Mouse (Mus musculus): Measurements from ENCODE around the gene Coro1a. TPM values are rescaled to one million over a fixed set of nuclear protein-coding genes. Genes with fewer than 3 reads are reported as not detected.
"Not testable (repeated sequence)": the region's sequence is repeated elsewhere in the genome, so short reads cannot be mapped to it uniquely, and the experiment has no call there.

Coro1a gene
- polyA plus RNA-seq, 1 experiment from 2014 or later: 34.1 TPM

DNA sequence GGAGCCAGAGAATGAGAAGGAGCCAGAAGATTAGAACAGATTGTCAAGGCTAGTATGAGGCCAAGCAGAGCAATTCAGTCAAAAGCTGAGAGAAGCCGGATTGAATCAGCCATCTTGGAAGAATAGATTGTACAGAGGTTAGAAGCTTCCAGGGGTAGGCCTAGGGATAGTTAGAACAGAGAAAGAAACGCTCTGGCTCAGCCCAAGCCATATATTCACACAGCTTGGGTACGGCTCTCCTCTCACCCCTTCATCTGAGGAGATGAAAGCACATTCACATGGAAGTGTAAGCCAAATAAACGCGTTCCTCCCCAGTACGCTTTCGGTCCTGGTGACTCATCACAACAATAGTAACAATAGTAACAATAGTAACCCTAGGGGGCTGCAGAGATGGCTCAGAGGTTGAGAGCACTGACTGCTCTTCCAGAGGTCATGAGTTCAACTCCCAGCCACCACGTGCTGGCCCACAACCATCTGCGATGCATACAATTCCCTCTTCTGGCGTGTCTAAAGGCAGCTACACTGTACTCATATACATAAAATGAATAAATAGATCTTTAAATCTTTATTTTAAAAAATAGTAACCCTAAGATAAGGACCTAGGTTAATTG is 13.0 kb downstream of the Coro1a start:
- Histone ChIP-seq H3K4me2 (replicated peaks) (peak overlapping the region; percentile 96), H3K27ac (no peak overlapping the region; the same call in 1 of the 2 replicates), H3K4me3 (peak overlapping the region; percentile 84), H3K4me1 (peaks cover 26% of the 10 kb centered on the region), H3K36me3 (peaks cover 33% of the 10 kb centered on the region), H3K9ac (peak overlapping the region; percentile 90), H3K27me3 (no peaks in the 10 kb centered on the region), H3K9me3 (no peaks in the 10 kb centered on the region)
- no peak for ATAC-seq (ENCODE audit: low FRiP score, low read depth)
- WGBS: 49% methylated on average over 10 of the region's 10 CpGs

- no peak for ATAC-seq (ENCODE audit: low FRiP score, low read depth)
- 87% methylated on average over 7 of the region's 7 CpGs for WGBS
- Histone ChIP-seq H3K27me3 (no peaks in the 10 kb centered on the region), H3K4me2 (replicated peaks) (peak overlapping the region; percentile 28; the same call in 1 of the 2 replicates), H3K4me1 (peaks cover 26% of the 10 kb centered on the region), H3K9ac (no peak overlapping the region), H3K4me3 (no peak overlapping the region), H3K9me3 (no peaks in the 10 kb centered on the region), H3K36me3 (peaks cover 39% of the 10 kb centered on the region), H3K27ac (no peak overlapping the region)
Observed at GRCm38 (mm10) chr7:126693781-126694180, 13.8 kb downstream of the Coro1a start.

- H3K4me2 ChIP-seq (replicated peaks): 0 out of 2 replicates have a peak overlapping the region, but pooled peaks have one; percentile 28
- H3K9me3 ChIP-seq: no peaks in the 10 kb centered on the region
- H3K27me3 ChIP-seq: no peaks in the 10 kb centered on the region
- H3K36me3 ChIP-seq: peaks cover 39% of the 10 kb centered on the region
- no peak overlapping the region for H3K9ac ChIP-seq
- no peak overlapping the region for H3K4me3 ChIP-seq
- H3K4me1 ChIP-seq: peaks cover 26% of the 10 kb centered on the region
- no peak overlapping the region for H3K27ac ChIP-seq
- no peak for ATAC-seq (ENCODE audit: low FRiP score, low read depth)
- WGBS: 39% methylated on average over 3 of the region's 3 CpGs
Observed at GRCm38 (mm10) chr7:126693256-126693655, 14.3 kb downstream of the Coro1a start.

GRCm38 (mm10) chr7:126692426-126692825 is 15.2 kb downstream of the Coro1a start:
- Histone ChIP-seq H3K4me1 (peaks cover 26% of the 10 kb centered on the region), H3K9ac (no peak overlapping the region), H3K27ac (no peak overlapping the region), H3K9me3 (no peaks in the 10 kb centered on the region), H3K27me3 (no peaks in the 10 kb centered on the region), H3K4me2 (replicated peaks) (no peak overlapping the region), H3K4me3 (no peak overlapping the region), H3K36me3 (peaks cover 36% of the 10 kb centered on the region)
- no peak for ATAC-seq (ENCODE audit: low FRiP score, low read depth)
- 92% methylated on average over 26 of the region's 26 CpGs for WGBS

GRCm38 (mm10) chr7:126691676-126692075 is 15.9 kb downstream of the Coro1a start:
- H3K4me3 ChIP-seq: no peak overlapping the region

DNA sequence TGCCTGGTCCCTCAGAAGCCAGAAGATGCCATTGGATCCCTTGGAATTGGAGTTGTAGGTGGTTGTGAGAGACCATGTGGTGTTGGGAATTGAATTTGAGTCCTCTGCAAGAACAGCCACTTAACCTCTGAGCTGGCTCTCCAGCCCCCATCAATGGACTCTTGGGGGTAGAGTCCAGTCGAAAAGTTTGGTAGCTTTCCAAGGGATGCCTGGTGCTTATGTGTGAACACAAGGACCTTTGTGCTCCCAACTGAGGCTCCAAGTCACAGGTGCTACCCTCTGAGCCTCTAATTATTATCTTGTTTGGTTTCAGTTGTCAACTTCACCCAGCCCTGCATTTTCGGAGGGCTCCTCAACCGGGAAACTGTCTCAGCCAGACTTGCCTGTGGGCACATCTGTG is 16.9 kb downstream of the Coro1a start:
- Histone ChIP-seq H3K27ac (no peak overlapping the region), H3K4me2 (replicated peaks) (no peak overlapping the region), H3K36me3 (peaks cover 36% of the 10 kb centered on the region), H3K9me3 (no peaks in the 10 kb centered on the region), H3K9ac (no peak overlapping the region), H3K4me3 (no peak overlapping the region), H3K4me1 (peaks cover 14% of the 10 kb centered on the region), H3K27me3 (no peaks in the 10 kb centered on the region)
- ATAC-seq (ENCODE audit: low FRiP score, low read depth): no peak
- WGBS: 87% methylated on average over 3 of the region's 3 CpGs

More at GRCm38 (mm10) chr7:126691676-126692075, 15.9 kb downstream of the Coro1a start:
- H3K4me2 ChIP-seq (replicated peaks): no peak overlapping the region
- no peaks in the 10 kb centered on the region for H3K9me3 ChIP-seq
- H3K36me3 ChIP-seq: peaks cover 36% of the 10 kb centered on the region
- peaks cover 18% of the 10 kb centered on the region for H3K4me1 ChIP-seq
- 97% methylated on average over 4 of the region's 5 CpGs for WGBS
- H3K27me3 ChIP-seq: no peaks in the 10 kb centered on the region
- H3K27ac ChIP-seq: no peak overlapping the region
- ATAC-seq (ENCODE audit: low FRiP score, low read depth): no peak
- no peak overlapping the region for H3K9ac ChIP-seq

DNA sequence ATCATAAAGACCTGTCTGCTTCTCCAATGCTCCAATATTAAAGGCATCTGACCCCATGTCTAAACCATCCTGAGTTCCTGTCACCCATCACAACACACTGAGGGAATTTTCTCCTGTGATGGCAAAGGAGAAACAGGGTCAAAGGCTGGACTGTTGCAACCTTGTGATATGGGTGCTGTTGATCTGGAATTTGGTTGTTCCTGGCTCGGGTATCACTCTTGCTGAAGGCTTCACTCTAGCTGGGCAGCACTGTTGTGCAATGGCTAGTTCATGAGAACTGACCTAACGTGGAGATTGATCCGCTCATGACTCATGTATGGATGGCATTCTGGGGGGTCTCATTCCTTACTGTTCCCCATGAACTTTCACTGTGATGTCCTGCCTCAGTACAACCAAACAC is 18.6 kb downstream of the Coro1a start:
- Histone ChIP-seq H3K4me2 (replicated peaks) (no peak overlapping the region), H3K4me3 (no peak overlapping the region), H3K27me3 (no peaks in the 10 kb centered on the region), H3K27ac (no peak overlapping the region), H3K9me3 (no peaks in the 10 kb centered on the region), H3K4me1 (peaks cover 7% of the 10 kb centered on the region), H3K36me3 (peaks cover 36% of the 10 kb centered on the region), H3K9ac (no peak overlapping the region)
- ATAC-seq (ENCODE audit: low FRiP score, low read depth): no peak
- WGBS: 77% methylated on average over 3 of the region's 3 CpGs

GRCm38 (mm10) chr7:126688156-126688555 is 19.4 kb downstream of the Coro1a start:
- H3K4me1 ChIP-seq; H3K9me3 ChIP-seq; H3K27me3 ChIP-seq; H3K4me2 ChIP-seq (replicated peaks); H3K4me3 ChIP-seq; H3K9ac ChIP-seq; ATAC-seq (ENCODE audit: low FRiP score, low read depth); H3K27ac ChIP-seq: not testable (repeated sequence)
- H3K36me3 ChIP-seq: peaks cover 36% of the 10 kb centered on the region
- 67% methylated on average over 4 of the region's 4 CpGs for WGBS

DNA sequence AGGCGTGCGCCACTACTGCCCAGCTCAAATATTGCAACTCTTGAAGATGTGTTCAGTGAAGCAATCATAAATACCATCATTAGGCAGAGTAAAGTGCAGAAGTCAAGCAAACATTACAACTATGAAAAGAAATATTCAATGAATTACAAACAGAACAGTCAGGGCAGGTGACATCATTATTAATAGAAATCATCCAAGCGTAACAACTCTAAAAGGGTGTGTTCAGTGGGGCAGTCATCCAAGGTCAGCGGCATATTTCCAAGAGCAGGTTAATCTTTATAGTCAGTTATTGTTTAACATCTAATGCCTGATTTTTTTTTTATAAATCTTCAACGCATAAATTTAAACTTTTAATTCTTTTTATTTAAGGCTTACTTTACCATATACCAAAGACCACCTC is 26.4 kb downstream of the Coro1a start:
- 94% methylated on average over 5 of the region's 5 CpGs for WGBS
- H3K36me3 ChIP-seq: peaks cover 9% of the 10 kb centered on the region
- no peak overlapping the region for H3K27ac ChIP-seq
- no peak overlapping the region for H3K4me2 ChIP-seq (replicated peaks)
- no peaks in the 10 kb centered on the region for H3K9me3 ChIP-seq
- no peak overlapping the region for H3K9ac ChIP-seq
- peaks cover 4% of the 10 kb centered on the region; the same call in 1 of the 2 replicates for H3K4me1 ChIP-seq
- no peak overlapping the region for H3K4me3 ChIP-seq
- ATAC-seq (ENCODE audit: low FRiP score, low read depth): no peak
- no peaks in the 10 kb centered on the region for H3K27me3 ChIP-seq

DNA sequence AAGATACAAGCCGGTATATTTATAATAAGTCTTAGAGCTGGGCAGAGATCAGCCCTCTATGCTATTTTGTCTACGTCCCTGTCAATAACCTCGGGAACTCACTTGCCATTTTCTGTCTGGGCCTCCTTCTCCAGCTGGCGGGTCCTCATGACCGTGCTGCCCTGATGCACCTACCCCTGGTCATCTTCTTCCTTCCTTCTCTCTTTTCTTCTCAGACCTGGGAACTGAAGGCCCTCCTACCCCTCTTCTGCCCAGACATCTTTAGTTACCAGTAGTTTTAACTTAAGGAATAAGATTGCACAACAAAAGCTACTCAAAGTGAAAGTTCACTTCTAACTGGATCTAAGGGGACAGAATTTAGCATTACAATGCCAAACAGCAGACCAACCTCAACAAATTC is 27.9 kb downstream of the Coro1a start:
- Histone ChIP-seq H3K4me2 (replicated peaks) (no peak overlapping the region), H3K4me3 (no peak overlapping the region), H3K9me3 (no peaks in the 10 kb centered on the region), H3K27me3 (no peaks in the 10 kb centered on the region), H3K9ac (no peak overlapping the region), H3K36me3 (peaks cover 17% of the 10 kb centered on the region), H3K27ac (no peak overlapping the region), H3K4me1 (peaks cover 6% of the 10 kb centered on the region; the same call in 1 of the 2 replicates)
- 91% methylated on average over 5 of the region's 5 CpGs for WGBS
- ATAC-seq (ENCODE audit: low FRiP score, low read depth): no peak

- Histone ChIP-seq H3K27me3 (no peaks in the 10 kb centered on the region), H3K4me2 (replicated peaks) (no peak overlapping the region), H3K36me3 (peaks cover 22% of the 10 kb centered on the region), H3K9me3 (no peaks in the 10 kb centered on the region), H3K4me1 (peaks cover 6% of the 10 kb centered on the region; the same call in 1 of the 2 replicates), H3K27ac (no peak overlapping the region), H3K4me3 (no peak overlapping the region), H3K9ac (no peak overlapping the region)
- 71% methylated on average over 8 of the region's 8 CpGs for WGBS
- ATAC-seq (ENCODE audit: low FRiP score, low read depth): no peak
Observed at GRCm38 (mm10) chr7:126678545-126679341, 28.8 kb downstream of the Coro1a start.

GRCm38 (mm10) chr7:126676631-126677220 is 30.9 kb downstream of the Coro1a start:
- Histone ChIP-seq H3K4me1 (peaks cover 6% of the 10 kb centered on the region; the same call in 1 of the 2 replicates), H3K4me3 (no peak overlapping the region), H3K27me3 (no peaks in the 10 kb centered on the region), H3K36me3 (peaks cover 40% of the 10 kb centered on the region), H3K4me2 (replicated peaks) (no peak overlapping the region), H3K27ac (no peak overlapping the region), H3K9ac (no peak overlapping the region), H3K9me3 (no peaks in the 10 kb centered on the region)
- no peak for ATAC-seq (ENCODE audit: low FRiP score, low read depth)
- 72% methylated on average over 4 of the region's 4 CpGs for whole genome bisulfite sequencing
